In genomic region chr10:79700676-79701075, GRCm38 (mm10) we compare ENCODE assay signal across 11 mouse cellular contexts. TPM values are rescaled to one million over a fixed set of nuclear protein-coding genes. Genes with fewer than 3 reads are reported as not detected.
DNase-seq lines count a peak whose midpoint lies in the region; ATAC-seq and TF ChIP-seq lines count a peak whose summit lies in the region.
"Had no signal": no experiment of that assay in that cellular context is flagged by ENCODE, and none has a peak within 500 bp of the region (broad histone marks: within the 10 kb centered on the region; RNA-seq: fewer than 3 reads in every experiment).

No protein-coding gene starts in this region.

- peak overlapping the region; percentile 70; the same call in 1 of the 2 replicates for H3K27ac ChIP-seq in kidney, postnatal 0 days
- H3K27ac ChIP-seq in embryonic facial prominence, embryonic 13.5 days: no peak overlapping the region
- peak overlapping the region; percentile 23 for H3K27ac ChIP-seq in liver, embryonic 11.5 days (ENCODE audit: low read depth, low read length)
- H3K27ac ChIP-seq: embryonic facial prominence, embryonic 12.5 days; midbrain, embryonic 12.5 days had no signal

- no peaks in the 10 kb centered on the region for H3K27me3 ChIP-seq in kidney, postnatal 0 days (ENCODE audit: insufficient read depth, low read length)
- no peaks in the 10 kb centered on the region for H3K27me3 ChIP-seq in embryonic facial prominence, embryonic 13.5 days
- no peaks in the 10 kb centered on the region for H3K27me3 ChIP-seq in liver, embryonic 11.5 days (replicated peaks; ENCODE audit: control insufficient read depth, insufficient read depth, low read length)
- H3K27me3 ChIP-seq: embryonic facial prominence, embryonic 12.5 days; midbrain, embryonic 12.5 days had no signal

- H3K4me1 ChIP-seq in kidney, postnatal 0 days (replicated peaks; ENCODE audit: insufficient read depth, low read length): peaks cover 22% of the 10 kb centered on the region
- peaks cover 25% of the 10 kb centered on the region for H3K4me1 ChIP-seq in embryonic facial prominence, embryonic 13.5 days
- H3K4me1 ChIP-seq in liver, embryonic 11.5 days (replicated peaks; ENCODE audit: control insufficient read depth, insufficient read depth, low read length): peaks cover 21% of the 10 kb centered on the region

- no peaks in the 10 kb centered on the region for H3K36me3 ChIP-seq in kidney, postnatal 0 days (ENCODE audit: insufficient read depth, low read length)
- H3K36me3 ChIP-seq in embryonic facial prominence, embryonic 13.5 days: no peaks in the 10 kb centered on the region
- H3K36me3 ChIP-seq in liver, embryonic 11.5 days (ENCODE audit: control insufficient read depth, insufficient read depth, low read length): no peaks in the 10 kb centered on the region
- H3K36me3 ChIP-seq: embryonic facial prominence, embryonic 12.5 days; midbrain, embryonic 12.5 days had no signal

- 38% methylated on average over 7 of the region's 7 CpGs for WGBS in kidney, postnatal 0 days
- whole genome bisulfite sequencing in embryonic facial prominence, embryonic 13.5 days: 51% methylated on average over 7 of the region's 7 CpGs
- 37% methylated on average over 7 of the region's 7 CpGs for WGBS in liver, embryonic 11.5 days

- no peak overlapping the region for H3K4me2 ChIP-seq in kidney, postnatal 0 days (ENCODE audit: low read length)
- H3K4me2 ChIP-seq in embryonic facial prominence, embryonic 13.5 days: no peak overlapping the region
- H3K4me2 ChIP-seq in liver, embryonic 11.5 days: no peak overlapping the region
- H3K4me2 ChIP-seq: embryonic facial prominence, embryonic 12.5 days; midbrain, embryonic 12.5 days had no signal

- no peak overlapping the region for H3K4me3 ChIP-seq in kidney, postnatal 0 days (replicated peaks; ENCODE audit: low read depth, low read length)
- H3K4me3 ChIP-seq in embryonic facial prominence, embryonic 13.5 days: no peak overlapping the region
- no peak overlapping the region for H3K4me3 ChIP-seq in liver, embryonic 11.5 days (ENCODE audit: low read depth, low read length)
- H3K4me3 ChIP-seq: embryonic facial prominence, embryonic 12.5 days; midbrain, embryonic 12.5 days had no signal

- peak; percentile 17 to 27 for DNase-seq in cerebellum, postnatal 10 days
- no peak for DNase-seq in cerebellum, adult 11-12 months
- no peak for DNase-seq in kidney, postnatal 0 days (ENCODE audit: low spot score)
- DNase-seq in kidney, postnatal 14 days: no peak
- no peak for DNase-seq in liver, embryonic 11.5 days (ENCODE audit: low spot score)
- DNase-seq in frontal cortex, postnatal 10 days (ENCODE audit: low spot score in 2 of 2): no peak
- DNase-seq in embryo, embryonic 9.5 days (ENCODE audit: extremely low spot score): no peak
- DNase-seq: right cerebral cortex, adult 18-20 months had no signal

- ATAC-seq in kidney, postnatal 0 days (replicated peaks; ENCODE audit: low FRiP score, low read depth): no peak
- ATAC-seq in embryonic facial prominence, embryonic 13.5 days (ENCODE audit: insufficient number of reproducible peaks, insufficient read depth, low FRiP score, low TSS enrichment, low read depth): no peak
- no peak for ATAC-seq in liver, embryonic 11.5 days (replicated peaks; ENCODE audit: low FRiP score)

- H3K9ac ChIP-seq in kidney, postnatal 0 days (ENCODE audit: low read depth, low read length): no peak overlapping the region
- peak overlapping the region; percentile 44; the same call in 1 of the 2 replicates for H3K9ac ChIP-seq in embryonic facial prominence, embryonic 13.5 days
- H3K9ac ChIP-seq in liver, embryonic 11.5 days (ENCODE audit: low read depth, low read length): no peak overlapping the region
- H3K9ac ChIP-seq: embryonic facial prominence, embryonic 12.5 days; midbrain, embryonic 12.5 days had no signal

- H3K9me3 ChIP-seq in kidney, postnatal 0 days (replicated peaks; ENCODE audit: low read length): no peaks in the 10 kb centered on the region
- no peaks in the 10 kb centered on the region for H3K9me3 ChIP-seq in embryonic facial prominence, embryonic 13.5 days
- no peaks in the 10 kb centered on the region for H3K9me3 ChIP-seq in liver, embryonic 11.5 days (ENCODE audit: control insufficient read depth, low read length)
- H3K9me3 ChIP-seq: embryonic facial prominence, embryonic 12.5 days; midbrain, embryonic 12.5 days had no signal

- TF ChIP-seq CTCF in kidney, postnatal 0 days (IDR thresholded peaks at IDR 0.05; ENCODE audit: low read depth): no peak

RNA-seq across cellular contexts. Expression of gene Bsg, which starts 3.6 kb away (rescaled TPM):
- polyA plus RNA-seq in kidney, postnatal 0 days (2015; fragmentation: Nextera tagmentation; extraction: Ambion mirVana): 1,067 and 1,079 TPM in 2 replicates
- polyA plus RNA-seq in embryonic facial prominence, embryonic 13.5 days (2015; fragmentation: Nextera tagmentation; extraction: Ambion mirVana): 703 and 715 TPM in 2 replicates
- 992 and 1,001 TPM in 2 replicates for polyA plus RNA-seq in liver, embryonic 11.5 days (2014; fragmentation: Nextera tagmentation; extraction: Ambion mirVana)

RNA-seq across cellular contexts. Expression of gene Gzmm, which starts 11.9 kb away (rescaled TPM):
- polyA plus RNA-seq in kidney, postnatal 0 days (2015; fragmentation: Nextera tagmentation; extraction: Ambion mirVana): 0.34 and 0.50 TPM in 2 replicates
- polyA plus RNA-seq in embryonic facial prominence, embryonic 13.5 days (2015; fragmentation: Nextera tagmentation; extraction: Ambion mirVana): 0.81 and 0.84 TPM in 2 replicates
- 0.16 and 0.45 TPM in 2 replicates for polyA plus RNA-seq in liver, embryonic 11.5 days (2014; fragmentation: Nextera tagmentation; extraction: Ambion mirVana)

RNA-seq across cellular contexts. Expression of gene Hcn2, which starts 15.8 kb away (rescaled TPM):
- 0.17 and 0.28 TPM in 2 replicates for polyA plus RNA-seq in kidney, postnatal 0 days (2015; fragmentation: Nextera tagmentation; extraction: Ambion mirVana)
- polyA plus RNA-seq in embryonic facial prominence, embryonic 13.5 days (2015; fragmentation: Nextera tagmentation; extraction: Ambion mirVana): 0.10 and 0.12 TPM in 2 replicates
- polyA plus RNA-seq in liver, embryonic 11.5 days (2014; fragmentation: Nextera tagmentation; extraction: Ambion mirVana): not detected in 2 replicates

RNA-seq across cellular contexts. Expression of gene Cdc34, which starts 18.7 kb away (rescaled TPM):
- polyA plus RNA-seq in kidney, postnatal 0 days (2015; fragmentation: Nextera tagmentation; extraction: Ambion mirVana): 68.1 and 75.7 TPM in 2 replicates
- polyA plus RNA-seq in embryonic facial prominence, embryonic 13.5 days (2015; fragmentation: Nextera tagmentation; extraction: Ambion mirVana): 102 and 106 TPM in 2 replicates
- 213 and 236 TPM in 2 replicates for polyA plus RNA-seq in liver, embryonic 11.5 days (2014; fragmentation: Nextera tagmentation; extraction: Ambion mirVana)

RNA-seq across cellular contexts. Expression of gene Tpgs1, which starts 31.5 kb away (rescaled TPM):
- 82.5 and 84.9 TPM in 2 replicates for polyA plus RNA-seq in kidney, postnatal 0 days (2015; fragmentation: Nextera tagmentation; extraction: Ambion mirVana)
- 58.1 and 62.1 TPM in 2 replicates for polyA plus RNA-seq in embryonic facial prominence, embryonic 13.5 days (2015; fragmentation: Nextera tagmentation; extraction: Ambion mirVana)
- polyA plus RNA-seq in liver, embryonic 11.5 days (2014; fragmentation: Nextera tagmentation; extraction: Ambion mirVana): 48.5 and 50.5 TPM in 2 replicates

Comparison
In these comparisons a context has a peak if more than half of its experiments do, and no peak if none do; other contexts are left out.
1. DNase-seq: peak in cerebellum, postnatal 10 days (2 of 2); none in cerebellum, adult 11-12 months (single experiment), kidney, postnatal 0 days (single experiment), kidney, postnatal 14 days (single experiment), liver, embryonic 11.5 days (single experiment), frontal cortex, postnatal 10 days (0 of 2) and embryo, embryonic 9.5 days (single experiment).